Mouse (Mus musculus) lung, postnatal 0 days (tissue): ENCODE results near the gene Mrrf.

Experiments
- CTCF ChIP-seq: IDR thresholded peaks from 2 replicates; pipeline ENCODE4 v1.5.1; 2016; ENCODE audit warnings: antibody characterized with exemption, mild to moderate bottlenecking
- EP300 ChIP-seq: IDR thresholded peaks from 2 replicates; pipeline ENCODE4 v1.6.1; 2016; ENCODE audit warnings: antibody characterized with exemption, mild to moderate bottlenecking, control low read depth

- TF ChIP-seq CTCF (no peak), EP300 (no peak)
Measured at GRCm38 (mm10) chr2:36220106-36220505, 83.9 kb downstream of the Mrrf start.
